Mouse (Mus musculus): ENCODE measurements around the gene Atp2b2.

The Atp2b2 gene

DNA sequence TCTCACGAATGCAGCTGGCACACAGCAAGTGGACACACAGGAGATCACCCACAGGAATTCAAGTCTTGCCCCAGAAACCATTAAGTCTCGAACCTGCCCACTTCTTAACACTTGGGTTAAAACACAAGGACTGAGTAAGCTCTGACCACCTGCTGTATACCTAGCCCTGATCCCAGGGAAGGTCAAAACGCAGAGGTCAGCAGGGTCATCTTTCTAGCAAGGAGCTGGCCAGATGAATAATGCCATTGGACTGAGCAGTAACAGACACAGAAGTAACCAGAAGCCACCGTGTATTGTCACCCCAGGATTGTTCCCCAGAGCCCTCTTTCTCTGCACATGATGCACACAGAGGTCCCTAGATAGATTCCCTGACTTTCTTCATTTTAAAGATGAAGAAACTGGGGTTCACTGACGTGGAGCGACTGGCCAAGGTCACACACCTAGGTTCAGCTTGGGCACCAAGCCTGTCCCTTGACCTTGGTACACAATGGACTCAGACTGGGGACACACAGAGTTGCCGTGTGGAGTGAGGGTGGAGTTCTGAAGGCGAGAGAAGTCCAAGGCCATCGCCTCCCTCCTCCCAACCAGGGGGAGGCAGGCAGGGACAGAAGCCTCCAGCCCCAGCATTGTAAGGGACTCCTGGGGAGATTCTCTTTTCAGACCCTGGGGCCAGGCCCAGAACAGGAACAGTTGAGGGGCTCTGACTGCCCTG is 182.2 kb downstream of the Atp2b2 start:
- in situ Hi-C loops (cut with MboI, MseI) = no loop called here

GRCm38 (mm10) chr6:113858317-113858716 is 184.1 kb downstream of the Atp2b2 start:
- in situ Hi-C loops (cut with MboI, MseI) = no loop called here

DNA sequence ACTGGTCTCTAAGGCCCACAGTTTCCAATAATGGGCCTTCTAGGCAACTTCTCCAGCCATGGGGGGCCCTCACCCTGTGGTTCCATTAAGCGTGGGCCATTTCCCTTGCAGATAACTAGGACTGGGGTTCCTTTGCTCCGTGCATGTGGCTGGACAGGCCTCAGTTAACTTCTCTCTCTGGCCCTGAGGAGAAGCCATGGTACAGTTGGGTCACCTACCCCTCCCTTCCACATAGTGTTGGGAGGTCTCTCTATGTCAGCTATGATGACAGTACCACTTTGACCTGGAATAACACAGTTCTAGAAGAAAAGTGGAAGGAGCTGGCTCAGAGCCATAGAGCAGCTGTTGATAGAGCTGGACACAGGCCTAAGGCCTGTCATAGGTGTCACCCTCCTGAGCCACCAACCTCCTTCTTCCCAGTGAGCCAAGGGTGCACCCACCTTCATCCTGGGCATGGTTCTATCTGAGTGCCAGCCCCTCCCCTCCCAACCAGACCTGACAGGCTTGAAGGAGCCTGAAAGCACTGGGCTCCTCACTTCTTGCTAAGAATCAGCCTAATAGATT is 185.0 kb downstream of the Atp2b2 start:
- in situ Hi-C loops (cut with MboI, MseI) = no loop called here

DNA sequence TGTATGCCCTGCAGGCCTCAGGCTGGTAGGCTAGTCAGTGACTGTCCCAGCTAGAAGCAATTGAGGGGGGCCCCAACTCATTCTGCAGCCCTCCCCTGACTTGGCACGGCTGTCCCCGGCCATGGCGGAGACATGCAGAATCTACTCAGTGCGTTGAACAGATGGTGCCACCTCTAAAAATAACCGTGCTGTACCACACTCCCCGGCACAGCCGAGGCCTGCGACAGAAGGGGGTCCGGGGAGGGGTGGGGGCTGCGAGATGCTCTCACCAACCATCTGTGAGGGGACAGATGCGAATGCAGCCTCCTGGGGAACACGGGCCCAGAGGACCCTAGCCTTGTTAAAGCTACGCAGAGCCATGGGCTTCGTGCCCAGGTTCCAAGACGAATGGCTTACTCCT is 185.6 kb downstream of the Atp2b2 start:
- in situ Hi-C loops (cut with MboI, MseI) = no loop called here

DNA sequence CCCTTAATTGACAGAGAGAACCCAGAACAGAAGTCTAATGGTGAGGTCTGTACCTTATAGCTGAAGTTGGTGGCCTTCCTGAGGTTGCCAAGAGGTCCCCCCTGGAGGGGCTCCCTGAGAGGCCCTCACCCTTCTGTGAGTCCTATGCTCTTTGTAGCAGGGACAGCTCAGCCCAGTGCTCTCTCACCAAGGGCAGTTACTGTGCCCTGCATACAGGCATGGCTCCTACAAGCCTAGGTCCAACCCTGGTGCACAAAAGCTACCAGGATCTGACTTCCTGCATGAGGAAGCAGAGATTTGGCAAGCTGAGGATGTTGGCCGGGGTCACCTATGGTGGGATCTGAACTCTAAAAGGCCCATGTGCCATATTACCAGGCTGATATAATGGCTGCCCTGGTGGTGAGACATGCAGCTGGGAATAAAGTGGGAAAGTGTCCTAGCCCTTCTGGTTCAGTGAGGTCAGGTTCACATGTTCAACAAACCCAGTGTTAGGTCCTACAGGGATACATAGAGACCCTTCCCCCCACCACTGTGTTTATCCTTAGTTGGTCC is 186.2 kb downstream of the Atp2b2 start:
- in situ Hi-C loops (cut with MboI, MseI) = no loop called here

GRCm38 (mm10) chr6:113855581-113855980 is 186.8 kb downstream of the Atp2b2 start:
- in situ Hi-C loops (cut with MboI, MseI) = no loop called here

DNA sequence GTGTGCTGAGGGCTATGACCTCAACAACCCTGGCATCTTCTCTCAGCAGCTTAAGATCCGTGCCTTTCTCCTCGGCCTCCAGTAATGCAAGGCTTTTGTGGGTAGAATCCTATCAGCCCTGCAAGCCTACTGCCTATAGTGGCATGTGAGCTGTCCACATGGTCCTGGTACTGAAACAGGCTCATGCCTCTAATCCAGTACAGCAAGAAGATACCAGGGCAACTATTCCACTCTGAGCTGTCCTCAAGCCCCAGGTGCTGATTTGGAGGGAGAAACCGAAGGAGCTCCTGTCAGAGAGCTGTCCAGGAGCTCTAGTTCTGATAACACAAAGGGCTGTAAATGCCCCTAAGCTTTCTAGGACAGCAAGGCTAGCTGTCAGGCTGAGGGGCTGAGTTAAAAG is 190.1 kb downstream of the Atp2b2 start:
- in situ Hi-C loops (cut with MboI, MseI) = no loop called here

- in situ Hi-C loops (cut with MboI, MseI) = no loop called here
These were observed 192.6 kb downstream of the Atp2b2 start for GRCm38 (mm10) chr6:113849819-113850218.

GRCm38 (mm10) chr6:113848655-113849054 is 193.8 kb downstream of the Atp2b2 start:
- in situ Hi-C loops (cut with MboI, MseI) = no loop called here

GRCm38 (mm10) chr6:113847092-113847491 is 195.3 kb downstream of the Atp2b2 start:
- in situ Hi-C loops (cut with MboI, MseI) = no loop called here

DNA sequence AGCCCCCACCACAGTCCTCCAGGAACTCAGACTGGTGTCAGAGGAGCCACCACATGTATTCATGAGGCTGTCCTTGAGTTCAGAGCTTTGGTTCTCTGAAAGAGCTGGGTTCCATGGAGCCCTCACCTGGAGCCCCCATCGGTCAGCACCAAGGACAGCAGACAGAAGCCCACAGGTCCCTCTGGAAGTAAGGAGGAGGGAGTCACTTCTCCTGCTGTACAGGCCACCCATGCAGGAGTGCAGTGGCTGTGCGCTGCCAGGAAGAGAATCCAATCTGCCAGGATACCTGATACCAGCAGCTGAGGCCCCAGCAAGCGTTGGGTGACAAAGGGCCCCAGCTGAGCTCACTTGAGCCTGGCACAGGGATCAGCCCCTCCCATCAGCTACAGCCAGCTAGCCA is 199.2 kb downstream of the Atp2b2 start:
- in situ Hi-C loops (cut with MboI, MseI) = no loop called here

DNA sequence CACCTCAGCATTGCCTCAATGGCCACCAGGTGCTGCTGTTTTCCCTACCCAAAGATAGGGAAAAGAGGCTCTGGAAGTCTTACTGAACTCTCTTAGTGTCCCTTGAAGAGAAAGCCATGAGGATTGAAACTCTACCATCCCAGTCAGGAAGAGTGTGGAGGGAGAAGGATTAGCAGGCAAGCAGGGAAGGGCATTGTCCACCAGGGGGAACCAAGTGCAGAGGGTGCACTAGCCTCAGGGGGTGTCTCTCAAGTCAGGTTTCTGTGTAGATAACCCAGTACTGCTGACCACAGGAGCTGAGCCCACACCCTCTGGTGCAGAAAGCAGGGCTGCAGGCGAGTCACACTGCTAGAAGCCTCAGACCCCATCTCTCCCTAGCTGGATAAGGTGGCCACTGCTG is 203.9 kb downstream of the Atp2b2 start:
- in situ Hi-C loops (cut with MboI, MseI) = no loop called here

GRCm38 (mm10) chr6:113837740-113838139 is 204.7 kb downstream of the Atp2b2 start:
- in situ Hi-C loops (cut with MboI, MseI) = no loop called here

GRCm38 (mm10) chr6:113836545-113836944 is 205.9 kb downstream of the Atp2b2 start:
- in situ Hi-C loops (cut with MboI, MseI) = no loop called here

DNA sequence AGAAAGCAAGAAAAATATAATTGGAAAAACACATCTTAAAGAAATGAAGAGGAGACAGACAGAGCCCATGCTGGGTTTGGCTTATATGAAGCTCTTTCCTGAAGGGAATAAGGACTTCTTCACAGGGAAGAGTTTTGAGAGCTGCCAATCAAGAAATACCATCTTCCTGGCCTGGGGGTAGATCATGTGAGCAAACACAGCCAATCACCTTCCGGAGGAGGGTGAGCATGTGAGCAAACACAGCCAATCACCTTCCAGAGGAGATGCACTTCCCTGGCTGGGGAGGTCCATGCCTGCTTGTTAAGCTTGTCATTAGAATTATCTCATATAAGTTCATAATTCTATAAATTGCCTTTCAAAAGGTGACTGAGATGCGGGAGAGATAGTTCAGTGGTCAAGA is 211.9 kb downstream of the Atp2b2 start:
- in situ Hi-C loops (cut with MboI, MseI) = no loop called here

DNA sequence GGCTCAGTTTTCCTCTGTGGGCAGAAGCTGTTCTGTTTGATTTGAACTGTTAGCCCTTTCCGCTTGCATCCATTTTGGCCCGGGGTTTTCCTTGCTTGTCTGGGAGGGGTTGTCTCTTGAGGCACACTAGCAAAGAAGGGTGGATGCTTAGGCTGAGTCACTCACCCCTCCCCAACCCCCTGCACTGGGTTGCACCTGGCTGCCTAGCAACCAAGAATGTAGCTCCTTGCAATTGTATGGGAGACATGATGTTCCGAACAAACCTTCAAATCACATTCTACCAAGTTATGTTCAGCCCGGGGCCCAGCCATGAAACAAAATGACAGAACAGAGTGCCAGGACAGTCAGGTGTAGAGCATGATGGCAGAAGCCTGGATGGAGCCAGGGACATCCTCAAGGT is 215.1 kb downstream of the Atp2b2 start:
- in situ Hi-C loops (cut with MboI, MseI) = no loop called here

- in situ Hi-C loops (cut with MboI, MseI) = no loop called here
These were observed 220.0 kb downstream of the Atp2b2 start for GRCm38 (mm10) chr6:113822417-113822816.

- in situ Hi-C loops (cut with MboI, MseI) = no loop called here
These were observed 225.7 kb downstream of the Atp2b2 start for GRCm38 (mm10) chr6:113816690-113817089.

- in situ Hi-C loops (cut with MboI, MseI) = no loop called here
These were observed 231.0 kb downstream of the Atp2b2 start for GRCm38 (mm10) chr6:113811462-113811861.

DNA sequence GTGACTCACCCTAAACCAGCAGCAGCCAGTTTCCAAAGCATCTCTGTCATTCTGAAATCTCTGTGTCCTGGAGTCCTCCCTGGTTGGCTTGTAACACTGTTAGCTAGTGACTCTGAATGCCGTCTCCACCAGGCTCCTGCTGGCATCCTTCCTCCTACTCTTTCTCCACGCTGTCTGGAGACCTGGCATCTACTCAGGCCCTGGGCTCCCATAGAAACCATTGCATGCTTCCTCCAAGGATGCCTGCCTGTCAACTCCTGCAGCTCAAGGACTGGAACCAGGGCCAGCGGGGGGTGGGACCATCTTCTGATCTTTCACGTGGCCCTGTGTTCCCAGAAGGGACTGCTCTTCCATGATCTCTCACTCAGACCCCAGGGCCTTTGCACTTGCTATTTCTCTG is 231.7 kb downstream of the Atp2b2 start:
- in situ Hi-C loops (cut with MboI, MseI) = no loop called here

- in situ Hi-C loops (cut with MboI, MseI) = no loop called here
These were observed 236.2 kb downstream of the Atp2b2 start for GRCm38 (mm10) chr6:113806241-113806640.

- in situ Hi-C loops (cut with MboI, MseI) = no loop called here
These were observed 241.2 kb downstream of the Atp2b2 start for GRCm38 (mm10) chr6:113801233-113801632.

DNA sequence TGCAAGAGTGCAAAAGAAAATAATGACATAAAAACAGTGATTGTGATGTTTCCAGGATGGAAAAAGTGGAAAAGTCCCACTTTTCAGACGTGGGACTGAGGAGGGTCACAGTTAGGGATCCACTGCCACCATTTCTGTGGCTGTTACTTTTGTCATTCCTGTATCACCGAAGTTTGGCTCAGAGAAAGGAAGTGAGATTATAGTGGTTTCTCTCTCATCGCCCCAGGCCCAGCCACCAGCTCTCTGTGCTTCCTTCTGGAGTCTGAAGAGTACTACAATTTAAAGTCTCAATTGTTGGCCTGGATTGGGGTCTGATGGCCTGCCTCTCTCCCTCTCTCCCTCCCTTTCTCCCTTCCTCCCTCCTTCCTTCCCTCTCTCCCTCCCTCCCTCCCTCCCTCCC is 242.5 kb downstream of the Atp2b2 start:
- in situ Hi-C loops (cut with MboI, MseI) = no loop called here

All from T-helper 1 cell (primary cell).